Mouse (Mus musculus): ENCODE measurements around the gene Frat2.

DNA sequence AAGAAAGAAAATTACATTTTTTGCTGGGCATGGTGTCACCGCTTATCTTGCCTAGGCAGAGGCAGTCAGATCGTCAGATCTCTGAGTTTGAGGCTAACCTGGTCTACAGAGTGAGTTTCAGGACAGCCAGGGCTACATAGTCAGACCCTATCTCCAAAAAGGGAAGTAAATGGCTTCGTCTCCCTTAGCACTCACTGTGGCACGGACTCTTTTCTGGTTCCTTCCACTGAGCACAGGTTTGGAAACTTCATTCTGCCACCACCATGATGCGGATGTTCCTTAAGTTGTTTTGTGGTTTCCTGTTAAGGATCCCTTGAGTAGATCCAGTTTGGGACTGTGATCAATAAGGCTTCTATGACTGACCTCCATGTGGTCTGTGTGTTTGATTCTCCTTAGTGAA lies 23.0 kb downstream of the Frat2 start:
- no peak for TF ChIP-seq CTCF (IDR thresholded peaks at IDR 0.05; ENCODE audit: extremely low read depth, insufficient read depth, low read length)
- TF ChIP-seq POLR2A (IDR thresholded peaks at IDR 0.05; ENCODE audit: extremely low read depth, insufficient read depth, low read length): no peak
